Mouse (Mus musculus) G1E (cell line): ENCODE results near the gene Prpf4b. TPM values are rescaled to one million over a fixed set of nuclear protein-coding genes. Genes with fewer than 3 reads are reported as not detected.

Experiments
- ATAC-seq: 2 replicates; pipeline ENCODE4 v1.8.0; 2016; ENCODE audit warnings: mild to moderate bottlenecking; ENCODE audit not compliant: insufficient number of reproducible peaks, poor library complexity, low FRiP score, severe bottlenecking; ENCODE audit errors: extremely low read depth
- DNase-seq: peaks from one replicate; pipeline ENCODE4 v3.0.0; 2012; ENCODE audit warnings: low spot score
- H3K27me3 ChIP-seq: 2 replicates; pipeline ENCODE4 v1.6.1; 2012; ENCODE audit warnings: mild to moderate bottlenecking, low read length, inconsistent platforms; ENCODE audit not compliant: insufficient read depth
- H3K36me3 ChIP-seq: replicated peaks from 2 replicates; pipeline ENCODE3; 2012; ENCODE audit warnings: mild to moderate bottlenecking, inconsistent platforms
- H3K4me1 ChIP-seq: 2 replicates; pipeline ENCODE4 v1.6.1; 2012; ENCODE audit warnings: low read depth, low read length, inconsistent platforms, mixed read lengths; ENCODE audit not compliant: insufficient read depth
- H3K4me3 ChIP-seq: 2 replicates; pipeline ENCODE4 v1.5.1; 2012; ENCODE audit warnings: low read depth, mild to moderate bottlenecking, inconsistent platforms, low read length, moderate library complexity, mixed read lengths
- H3K9me3 ChIP-seq: replicated peaks from 2 replicates; pipeline ENCODE4 v1.6.1; 2012; ENCODE audit warnings: inconsistent platforms
- CTCF ChIP-seq: IDR thresholded peaks from 2 replicates; pipeline ENCODE4 v1.5.1; 2012; ENCODE audit warnings: low read depth, low read length, inconsistent platforms, mixed read lengths
- GATA1 ChIP-seq: IDR thresholded peaks from 2 replicates; pipeline ENCODE4 v1.6.1; 2012; ENCODE audit warnings: borderline replicate concordance, low read length, inconsistent platforms, mixed read lengths
- GATA2 ChIP-seq: IDR thresholded peaks from 2 replicates; pipeline ENCODE4 v1.6.1; 2012; ENCODE audit warnings: low read depth, low read length, inconsistent platforms, borderline replicate concordance
- POLR2AphosphoS5 ChIP-seq: IDR thresholded peaks from 2 replicates; pipeline ENCODE4 v1.6.1; 2012; ENCODE audit warnings: low read depth, low read length, inconsistent platforms; ENCODE audit not compliant: insufficient replicate concordance
- TAL1 ChIP-seq: conservative IDR thresholded peaks from 2 replicates; pipeline ENCODE4 v1.6.1; 2012; ENCODE audit warnings: low read depth, low read length, inconsistent platforms, mixed read lengths
- polyA plus RNA-seq: library from polyadenylated mRNA; stranded (reverse); fragments of >175 nt; gene quantifications from 2 replicates; pipeline ENCODE4 v1.2.3, GENCODE M21; 2012
- total RNA-seq, 2 experiments: library from RNA; stranded (forward) in 1 of 2; stranded (reverse) in 1 of 2; fragments of 200-1000 nt in 1 of 2; fragments of >200 nt in 1 of 2; fragmentation: Nextera tagmentation in 1 of 2; gene quantifications; 2 replicates each; pipeline ENCODE4 v1.2.3; 2014 to 2017

Gene Prpf4b
- total and polyA plus RNA-seq, 3 experiments: 36.0 to 144 (median 136) TPM

GRCm38 (mm10) chr13:34875741-34876445 is 791 bp downstream of the Prpf4b start:
- peaks cover 32% of the 10 kb centered on the region for H3K4me1 ChIP-seq
- no peaks in the 10 kb centered on the region for H3K27me3 ChIP-seq
- no peaks in the 10 kb centered on the region for H3K9me3 ChIP-seq
- peaks cover 19% of the 10 kb centered on the region for H3K36me3 ChIP-seq
- DNase-seq: peak; percentile 36
- peak overlapping the region; percentile 96 for H3K4me3 ChIP-seq
- TF ChIP-seq POLR2AphosphoS5 (no peak), GATA2 (no peak), TAL1 (no peak), GATA1 (no peak), CTCF (no peak)
- ATAC-seq: no peak

GRCm38 (mm10) chr13:34876481-34876880 is 1.4 kb downstream of the Prpf4b start:
- no peak for TF ChIP-seq GATA1
- TF ChIP-seq CTCF: no peak
- no peak for TF ChIP-seq POLR2AphosphoS5
- TF ChIP-seq TAL1: no peak
- Histone ChIP-seq H3K4me3 (peak overlapping the region; percentile 96), H3K36me3 (peaks cover 24% of the 10 kb centered on the region), H3K9me3 (no peaks in the 10 kb centered on the region), H3K4me1 (peaks cover 37% of the 10 kb centered on the region), H3K27me3 (no peaks in the 10 kb centered on the region)
- DNase-seq (peak; percentile 8), ATAC-seq (no peak)

- Histone ChIP-seq H3K4me3 (no peak overlapping the region), H3K27me3 (no peaks in the 10 kb centered on the region), H3K36me3 (peaks cover 96% of the 10 kb centered on the region), H3K4me1 (no peaks in the 10 kb centered on the region; the same call in 1 of the 2 replicates), H3K9me3 (no peaks in the 10 kb centered on the region)
- DNase-seq (no peak), ATAC-seq (no peak)
- TF ChIP-seq GATA1: no peak
- no peak for TF ChIP-seq GATA2
- no peak for TF ChIP-seq POLR2AphosphoS5
- no peak for TF ChIP-seq CTCF
- no peak for TF ChIP-seq TAL1
These were observed 17.8 kb downstream of the Prpf4b start for GRCm38 (mm10) chr13:34892871-34893270.

GRCm38 (mm10) chr13:34914614-34915013 is 39.5 kb downstream of the Prpf4b start:
- no peak overlapping the region for H3K4me3 ChIP-seq

GRCm38 (mm10) chr13:34916520-34917167 is 41.5 kb downstream of the Prpf4b start:
- H3K4me3 ChIP-seq: no peak overlapping the region
- TF ChIP-seq POLR2AphosphoS5 (no peak), GATA2 (no peak), TAL1 (no peak), CTCF (no peak), GATA1 (no peak)
- H3K27me3 ChIP-seq: peaks cover 41% of the 10 kb centered on the region
- ATAC-seq (no peak), DNase-seq (no peak)
- H3K9me3 ChIP-seq: no peaks in the 10 kb centered on the region
- H3K36me3 ChIP-seq: no peaks in the 10 kb centered on the region
- H3K4me1 ChIP-seq: no peaks in the 10 kb centered on the region

More at GRCm38 (mm10) chr13:34914614-34915013, 39.5 kb downstream of the Prpf4b start:
- TF ChIP-seq POLR2AphosphoS5 (no peak), CTCF (no peak), GATA1 (no peak), GATA2 (no peak), TAL1 (no peak)
- no peaks in the 10 kb centered on the region for H3K4me1 ChIP-seq
- no peaks in the 10 kb centered on the region for H3K9me3 ChIP-seq
- peaks cover 32% of the 10 kb centered on the region for H3K27me3 ChIP-seq
- DNase-seq (no peak), ATAC-seq (no peak)
- no peaks in the 10 kb centered on the region for H3K36me3 ChIP-seq

- TF ChIP-seq POLR2AphosphoS5 (no peak), GATA2 (no peak)
- DNase-seq: no peak
- Histone ChIP-seq H3K36me3 (no peaks in the 10 kb centered on the region), H3K4me1 (no peaks in the 10 kb centered on the region), H3K4me3 (no peak within 1 kb of the TSS), H3K9me3 (no peaks in the 10 kb centered on the region), H3K27me3 (peaks cover 21% of the 10 kb centered on the region)
- ATAC-seq: no peak
These were observed 49.1 kb downstream of the Prpf4b start, which contains the start of the genes Fam217a and 4933417A18Rik for GRCm38 (mm10) chr13:34924210-34924609. Fam217a (minus strand) TSS chr13:34924310. 4933417A18Rik (plus strand) TSS chr13:34924409.
